Mouse (Mus musculus): Measurements from ENCODE around the gene Dnajc15. TPM values are rescaled to one million over a fixed set of nuclear protein-coding genes. Genes with fewer than 3 reads are reported as not detected.
A peak's percentile ranks its signal among the peaks of the same experiment; 100 is the strongest.

Gene Dnajc15
- total and polyA plus RNA-seq, 2 experiments from 2014 or later: 16.0 to 96.0 TPM

DNA sequence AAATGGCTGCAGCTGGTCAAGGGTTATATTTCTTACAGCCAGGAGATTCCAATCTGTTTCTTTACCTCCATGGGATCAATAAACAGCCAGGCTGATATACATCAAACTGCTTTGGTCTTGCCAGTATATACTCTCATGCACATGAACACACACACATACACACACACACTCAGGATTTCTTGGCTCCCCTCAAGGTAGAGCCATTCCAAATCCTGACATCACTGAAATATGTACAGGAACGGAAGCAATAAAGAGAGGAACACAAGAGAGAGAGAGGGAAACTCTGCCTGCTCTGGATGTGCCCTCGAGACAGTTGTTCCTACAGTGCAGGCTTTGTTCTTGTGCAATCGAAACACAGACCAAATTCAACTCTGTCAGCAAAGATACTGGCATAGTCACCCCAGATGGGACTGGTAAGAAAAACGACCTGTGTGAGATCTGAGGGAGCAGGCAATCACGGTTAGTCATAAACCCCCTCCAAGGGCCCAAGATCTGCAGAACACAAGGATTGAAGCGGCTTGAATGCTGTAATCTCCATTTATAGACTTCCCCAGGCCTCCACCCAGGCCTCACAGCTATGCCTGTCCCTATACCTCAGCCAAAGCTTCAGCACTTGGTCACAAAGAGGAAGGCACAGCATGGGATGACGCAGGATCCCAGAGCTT, 80.5 kb downstream of the Dnajc15 start:
- Histone ChIP-seq H3K27me3 (ENCODE audit: insufficient read depth, low read length) (no peaks in the 10 kb centered on the region), H3K4me2 (ENCODE audit: low read depth, low read length, poor library complexity, severe bottlenecking) (no peak overlapping the region), H3K36me3 (ENCODE audit: insufficient read depth, low read length) (no peaks in the 10 kb centered on the region), H3K9ac (replicated peaks; ENCODE audit: low read length, poor library complexity, severe bottlenecking) (no peak overlapping the region), H3K27ac (ENCODE audit: low read depth, low read length) (no peak overlapping the region), H3K4me1 (ENCODE audit: insufficient read depth, low read length) (no peaks in the 10 kb centered on the region), H3K9me3 (ENCODE audit: low read length) (no peaks in the 10 kb centered on the region), H3K4me3 (ENCODE audit: low read depth, low read length) (no peak overlapping the region)
- no peak for TF ChIP-seq CTCF (IDR thresholded peaks at IDR 0.05)
- WGBS: 76% methylated on average over 7 of the region's 7 CpGs
- no peak for ATAC-seq (ENCODE audit: low FRiP score)
- DNase-seq (ENCODE audit: low spot score): no peak

DNA sequence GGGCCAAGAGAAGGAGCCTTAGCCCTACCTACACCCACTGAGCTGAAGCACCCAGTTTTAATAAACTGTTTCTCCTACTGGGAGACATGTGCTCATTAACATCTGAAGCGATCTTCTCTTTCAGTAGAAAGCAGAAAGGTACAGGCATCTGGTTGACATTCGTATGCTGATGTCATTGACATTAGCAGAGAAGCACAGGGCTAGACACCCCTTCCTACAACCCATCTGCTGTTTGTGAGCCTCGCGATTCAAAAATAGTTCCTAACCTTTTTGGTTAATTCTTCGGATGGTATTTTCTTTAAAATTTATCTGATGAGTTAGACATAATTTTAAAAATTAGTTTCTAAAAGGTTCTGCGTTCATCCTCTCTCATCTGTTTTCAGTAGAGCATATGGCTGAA, 81.9 kb downstream of the Dnajc15 start:
- TF ChIP-seq CTCF (IDR thresholded peaks at IDR 0.05): no peak
- H3K4me1 ChIP-seq (ENCODE audit: insufficient read depth, low read length): no peaks in the 10 kb centered on the region
- H3K4me3 ChIP-seq (ENCODE audit: low read depth, low read length): no peak overlapping the region
- 94% methylated on average over 6 of the region's 6 CpGs for WGBS
- DNase-seq (ENCODE audit: low spot score) (no peak), ATAC-seq (ENCODE audit: low FRiP score) (no peak)
- H3K27me3 ChIP-seq (ENCODE audit: insufficient read depth, low read length): no peaks in the 10 kb centered on the region
- no peaks in the 10 kb centered on the region for H3K9me3 ChIP-seq (ENCODE audit: low read length)
- H3K27ac ChIP-seq (ENCODE audit: low read depth, low read length): no peak overlapping the region
- H3K4me2 ChIP-seq (ENCODE audit: low read depth, low read length, poor library complexity, severe bottlenecking): no peak overlapping the region
- no peaks in the 10 kb centered on the region for H3K36me3 ChIP-seq (ENCODE audit: insufficient read depth, low read length)
- H3K9ac ChIP-seq (replicated peaks; ENCODE audit: low read length, poor library complexity, severe bottlenecking): no peak overlapping the region

DNA sequence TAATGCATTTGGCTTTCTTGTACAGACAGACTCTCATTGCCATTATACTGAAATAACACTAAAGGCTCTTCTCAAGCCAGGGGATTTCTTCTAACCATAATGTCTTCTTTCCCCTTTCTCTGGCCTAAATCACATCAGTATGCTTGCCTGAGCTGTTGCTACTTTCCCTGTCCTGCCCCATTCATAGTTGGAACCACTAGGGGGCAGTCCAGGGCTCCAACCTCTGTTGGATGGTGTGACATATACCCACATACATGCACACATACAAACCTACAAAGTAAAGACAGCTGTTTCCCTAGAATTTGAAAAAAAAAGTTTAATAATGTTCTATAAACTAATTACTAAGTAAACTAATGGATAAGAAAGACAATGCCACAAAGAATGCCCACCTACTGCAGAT, 91.7 kb downstream of the Dnajc15 start:
- H3K9ac ChIP-seq (replicated peaks; ENCODE audit: low read length, poor library complexity, severe bottlenecking): no peak overlapping the region
- no peaks in the 10 kb centered on the region for H3K9me3 ChIP-seq (ENCODE audit: low read length)
- TF ChIP-seq CTCF (IDR thresholded peaks at IDR 0.05): peak; percentile 25; the same call in 1 of the 2 replicates
- H3K27ac ChIP-seq (ENCODE audit: low read depth, low read length): no peak overlapping the region
- H3K4me2 ChIP-seq (ENCODE audit: low read depth, low read length, poor library complexity, severe bottlenecking): no peak overlapping the region
- no peaks in the 10 kb centered on the region for H3K27me3 ChIP-seq (ENCODE audit: insufficient read depth, low read length)
- no peaks in the 10 kb centered on the region for H3K36me3 ChIP-seq (ENCODE audit: insufficient read depth, low read length)
- H3K4me3 ChIP-seq (ENCODE audit: low read depth, low read length): no peak overlapping the region
- no peak for DNase-seq (ENCODE audit: low spot score)
- no peaks in the 10 kb centered on the region for H3K4me1 ChIP-seq (ENCODE audit: insufficient read depth, low read length)
- ATAC-seq (ENCODE audit: low FRiP score): no peak

DNA sequence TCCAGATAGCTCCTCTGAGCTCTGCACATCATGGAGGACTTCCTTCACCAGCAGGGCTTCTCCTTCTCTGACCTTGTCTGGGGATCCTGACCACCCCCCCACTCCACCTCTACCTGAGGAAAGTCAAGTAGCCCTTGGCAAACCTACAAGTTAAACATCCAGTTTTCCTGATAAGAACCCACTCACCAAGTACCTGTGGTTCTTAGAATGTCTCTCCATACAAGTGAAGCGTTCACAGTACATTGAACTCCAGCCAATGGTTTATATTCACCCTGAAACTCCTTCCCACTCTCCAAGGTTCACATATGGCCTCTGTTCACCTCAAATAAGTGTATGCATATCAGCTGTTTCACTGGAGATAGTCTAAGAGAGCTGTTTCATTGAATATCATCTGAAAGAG, 97.6 kb downstream of the Dnajc15 start:
- 94% methylated on average over 1 of the region's 1 CpGs for WGBS
- no peak overlapping the region for H3K4me3 ChIP-seq (ENCODE audit: low read depth, low read length)
- TF ChIP-seq CTCF (IDR thresholded peaks at IDR 0.05): no peak
- H3K4me2 ChIP-seq (ENCODE audit: low read depth, low read length, poor library complexity, severe bottlenecking): no peak overlapping the region
- H3K4me1 ChIP-seq (ENCODE audit: insufficient read depth, low read length): no peaks in the 10 kb centered on the region
- H3K36me3 ChIP-seq (ENCODE audit: insufficient read depth, low read length): no peaks in the 10 kb centered on the region
- ATAC-seq (ENCODE audit: low FRiP score) (no peak), DNase-seq (ENCODE audit: low spot score) (no peak)
- no peaks in the 10 kb centered on the region for H3K9me3 ChIP-seq (ENCODE audit: low read length)
- H3K27ac ChIP-seq (ENCODE audit: low read depth, low read length): no peak overlapping the region
- H3K9ac ChIP-seq (replicated peaks; ENCODE audit: low read length, poor library complexity, severe bottlenecking): no peak overlapping the region
- no peaks in the 10 kb centered on the region for H3K27me3 ChIP-seq (ENCODE audit: insufficient read depth, low read length)

DNA sequence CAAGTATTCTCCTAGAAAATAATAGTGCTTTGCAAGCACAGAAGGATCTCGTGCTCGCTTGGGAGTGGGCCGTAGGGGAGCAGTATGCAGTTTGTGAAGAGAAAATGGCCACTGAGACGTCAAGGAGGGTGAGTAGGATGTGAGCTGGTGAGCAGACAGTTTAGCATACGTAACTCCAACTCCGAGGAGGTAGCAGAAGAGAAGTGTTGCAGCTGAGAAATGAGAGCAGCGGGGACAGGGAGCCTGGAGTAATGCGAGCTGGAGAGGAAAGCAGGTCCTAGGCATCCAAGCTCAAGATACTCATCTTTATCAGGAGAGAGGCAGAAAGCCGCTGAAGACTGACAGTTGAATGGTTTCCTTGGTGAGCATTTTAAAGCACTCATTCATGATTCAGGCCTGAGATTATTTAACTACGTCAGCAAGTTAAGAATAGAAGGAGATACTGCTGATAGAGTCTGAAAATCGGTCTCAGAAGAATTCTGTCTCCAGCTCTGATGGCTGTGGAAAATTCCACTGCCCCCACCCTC, 98.9 kb downstream of the Dnajc15 start:
- no peak overlapping the region for H3K9ac ChIP-seq (replicated peaks; ENCODE audit: low read length, poor library complexity, severe bottlenecking)
- H3K27ac ChIP-seq (ENCODE audit: low read depth, low read length): 0 out of 2 replicates have a peak overlapping the region, but pooled peaks have one; percentile 8
- H3K4me2 ChIP-seq (ENCODE audit: low read depth, low read length, poor library complexity, severe bottlenecking): no peak overlapping the region
- H3K27me3 ChIP-seq (ENCODE audit: insufficient read depth, low read length): no peaks in the 10 kb centered on the region
- H3K4me1 ChIP-seq (ENCODE audit: insufficient read depth, low read length): no peaks in the 10 kb centered on the region
- TF ChIP-seq CTCF (IDR thresholded peaks at IDR 0.05): no peak
- WGBS: 54% methylated on average over 11 of the region's 11 CpGs
- DNase-seq (ENCODE audit: low spot score) (no peak), ATAC-seq (ENCODE audit: low FRiP score) (no peak)
- H3K36me3 ChIP-seq (ENCODE audit: insufficient read depth, low read length): no peaks in the 10 kb centered on the region
- H3K9me3 ChIP-seq (ENCODE audit: low read length): no peaks in the 10 kb centered on the region
- no peak overlapping the region for H3K4me3 ChIP-seq (ENCODE audit: low read depth, low read length)

DNA sequence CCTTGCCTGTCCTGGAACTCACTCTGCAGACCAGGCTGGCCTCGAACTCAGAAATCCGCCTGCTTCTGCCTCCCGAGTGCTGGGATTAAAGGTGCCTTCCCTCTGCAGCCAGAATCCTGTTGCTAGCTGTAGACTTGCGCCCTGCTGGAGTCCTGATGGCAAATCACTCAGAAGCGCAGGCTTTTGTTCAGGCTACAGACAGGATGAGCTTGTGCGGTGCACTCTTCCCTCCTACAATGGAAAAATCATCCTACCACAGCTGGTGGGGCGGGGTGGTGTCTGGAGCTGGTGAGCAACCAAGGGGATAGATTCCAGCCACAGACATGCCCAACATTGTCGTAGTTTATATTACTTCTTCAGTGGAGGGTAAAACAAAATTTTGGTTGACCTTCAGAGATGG, 101.6 kb downstream of the Dnajc15 start:
- H3K4me2 ChIP-seq (ENCODE audit: low read depth, low read length, poor library complexity, severe bottlenecking): no peak overlapping the region
- no peak overlapping the region for H3K27ac ChIP-seq (ENCODE audit: low read depth, low read length)
- TF ChIP-seq CTCF (IDR thresholded peaks at IDR 0.05): no peak
- DNase-seq (ENCODE audit: low spot score) (no peak), ATAC-seq (ENCODE audit: low FRiP score) (no peak)
- no peaks in the 10 kb centered on the region for H3K36me3 ChIP-seq (ENCODE audit: insufficient read depth, low read length)
- no peaks in the 10 kb centered on the region for H3K9me3 ChIP-seq (ENCODE audit: low read length)
- H3K4me1 ChIP-seq (ENCODE audit: insufficient read depth, low read length): no peaks in the 10 kb centered on the region
- no peak overlapping the region for H3K4me3 ChIP-seq (ENCODE audit: low read depth, low read length)
- no peak overlapping the region for H3K9ac ChIP-seq (replicated peaks; ENCODE audit: low read length, poor library complexity, severe bottlenecking)
- WGBS: 87% methylated on average over 8 of the region's 8 CpGs
- H3K27me3 ChIP-seq (ENCODE audit: insufficient read depth, low read length): no peaks in the 10 kb centered on the region
